Mouse (Mus musculus): ENCODE results near the gene Olfr725.

The Olfr725 gene

GRCm38 (mm10) chr14:50040275-50040674 lies at the start of gene Olfr725:
Gene Olfr725 (minus strand): TSS chr14:50040375.
- Histone ChIP-seq H3K4me1 (replicated peaks; ENCODE audit: low read depth, low read length) (no peaks in the 10 kb centered on the region), H3K4me3 (replicated peaks; ENCODE audit: low read length) (no peak within 1 kb of the TSS), H3K9me3 (ENCODE audit: low read length) (peaks cover 13% of the 10 kb centered on the region; the same call in 1 of the 2 replicates), H3K27me3 (ENCODE audit: insufficient read depth, low read length) (no peaks in the 10 kb centered on the region), H3K36me3 (ENCODE audit: insufficient read depth, low read length) (no peaks in the 10 kb centered on the region)
- TF ChIP-seq CTCF (conservative IDR thresholded peaks at IDR 0.05; ENCODE audit: low read length) = no peak

- no peaks in the 10 kb centered on the region for H3K4me1 ChIP-seq (replicated peaks; ENCODE audit: low read depth, low read length)
- peak overlapping the region; percentile 82 for H3K4me3 ChIP-seq (replicated peaks; ENCODE audit: low read length)
- no peaks in the 10 kb centered on the region for H3K27me3 ChIP-seq (ENCODE audit: insufficient read depth, low read length)
- TF ChIP-seq CTCF (conservative IDR thresholded peaks at IDR 0.05; ENCODE audit: low read length) (no peak), POU5F1 (IDR thresholded peaks at IDR 0.05; ENCODE audit: borderline replicate concordance, low read length) (no peak), NANOG (IDR thresholded peaks at IDR 0.05; ENCODE audit: borderline replicate concordance, low read length) (no peak)
- H3K36me3 ChIP-seq (ENCODE audit: insufficient read depth, low read length) = no peaks in the 10 kb centered on the region
- H3K9me3 ChIP-seq (ENCODE audit: low read length) = peaks cover 5% of the 10 kb centered on the region; the same call in 1 of the 2 replicates
Measured at GRCm38 (mm10) chr14:50062733-50063104, 22.5 kb upstream of the Olfr725 start.

- no peaks in the 10 kb centered on the region for H3K36me3 ChIP-seq (ENCODE audit: insufficient read depth, low read length)
- H3K9me3 ChIP-seq (ENCODE audit: low read length) = peaks cover 5% of the 10 kb centered on the region; the same call in 1 of the 2 replicates
- H3K27me3 ChIP-seq (ENCODE audit: insufficient read depth, low read length) = no peaks in the 10 kb centered on the region
- peak; percentile 18; the same call in 1 of the 2 replicates for TF ChIP-seq CTCF (conservative IDR thresholded peaks at IDR 0.05; ENCODE audit: low read length)
- no peak for TF ChIP-seq POU5F1 (IDR thresholded peaks at IDR 0.05; ENCODE audit: borderline replicate concordance, low read length)
- peak overlapping the region; percentile 82 for H3K4me3 ChIP-seq (replicated peaks; ENCODE audit: low read length)
- H3K4me1 ChIP-seq (replicated peaks; ENCODE audit: low read depth, low read length) = no peaks in the 10 kb centered on the region
Measured at GRCm38 (mm10) chr14:50061955-50062732, 22.0 kb upstream of the Olfr725 start.

GRCm38 (mm10) chr14:50061590-50061954 lies 21.4 kb upstream of the Olfr725 start:
- H3K4me3 ChIP-seq (replicated peaks; ENCODE audit: low read length) = peak overlapping the region; percentile 82
- H3K27me3 ChIP-seq (ENCODE audit: insufficient read depth, low read length) = no peaks in the 10 kb centered on the region
- H3K36me3 ChIP-seq (ENCODE audit: insufficient read depth, low read length) = no peaks in the 10 kb centered on the region
- no peak for TF ChIP-seq CTCF (conservative IDR thresholded peaks at IDR 0.05; ENCODE audit: low read length)
- TF ChIP-seq NANOG (IDR thresholded peaks at IDR 0.05; ENCODE audit: borderline replicate concordance, low read length) = no peak
- TF ChIP-seq POU5F1 (IDR thresholded peaks at IDR 0.05; ENCODE audit: borderline replicate concordance, low read length) = no peak
- H3K4me1 ChIP-seq (replicated peaks; ENCODE audit: low read depth, low read length) = no peaks in the 10 kb centered on the region
- H3K9me3 ChIP-seq (ENCODE audit: low read length) = peaks cover 5% of the 10 kb centered on the region; the same call in 1 of the 2 replicates

GRCm38 (mm10) chr14:50061179-50061578 lies 21.0 kb upstream of the Olfr725 start:
- H3K36me3 ChIP-seq (ENCODE audit: insufficient read depth, low read length) = no peaks in the 10 kb centered on the region
- peak overlapping the region; percentile 82 for H3K4me3 ChIP-seq (replicated peaks; ENCODE audit: low read length)
- TF ChIP-seq POU5F1 (IDR thresholded peaks at IDR 0.05; ENCODE audit: borderline replicate concordance, low read length) (no peak), NANOG (IDR thresholded peaks at IDR 0.05; ENCODE audit: borderline replicate concordance, low read length) (no peak), CTCF (conservative IDR thresholded peaks at IDR 0.05; ENCODE audit: low read length) (no peak)
- H3K4me1 ChIP-seq (replicated peaks; ENCODE audit: low read depth, low read length) = no peaks in the 10 kb centered on the region
- H3K27me3 ChIP-seq (ENCODE audit: insufficient read depth, low read length) = no peaks in the 10 kb centered on the region
- H3K9me3 ChIP-seq (ENCODE audit: low read length) = peaks cover 5% of the 10 kb centered on the region; the same call in 1 of the 2 replicates

- Histone ChIP-seq H3K9me3 (ENCODE audit: low read length) (peaks cover 9% of the 10 kb centered on the region; the same call in 1 of the 2 replicates), H3K4me3 (replicated peaks; ENCODE audit: low read length) (no peak overlapping the region), H3K27me3 (ENCODE audit: insufficient read depth, low read length) (no peaks in the 10 kb centered on the region), H3K4me1 (replicated peaks; ENCODE audit: low read depth, low read length) (no peaks in the 10 kb centered on the region), H3K36me3 (ENCODE audit: insufficient read depth, low read length) (no peaks in the 10 kb centered on the region)
- no peak for TF ChIP-seq POU5F1 (IDR thresholded peaks at IDR 0.05; ENCODE audit: borderline replicate concordance, low read length)
- no peak for TF ChIP-seq NANOG (IDR thresholded peaks at IDR 0.05; ENCODE audit: borderline replicate concordance, low read length)
- TF ChIP-seq CTCF (conservative IDR thresholded peaks at IDR 0.05; ENCODE audit: low read length) = no peak
Measured at GRCm38 (mm10) chr14:50032041-50032440, 8.1 kb downstream of the Olfr725 start.

- no peaks in the 10 kb centered on the region for H3K36me3 ChIP-seq (ENCODE audit: insufficient read depth, low read length)
- H3K4me3 ChIP-seq (replicated peaks; ENCODE audit: low read length) = no peak overlapping the region
- peak; percentile 62 for TF ChIP-seq NANOG (IDR thresholded peaks at IDR 0.05; ENCODE audit: borderline replicate concordance, low read length)
- no peak for TF ChIP-seq CTCF (conservative IDR thresholded peaks at IDR 0.05; ENCODE audit: low read length)
- no peaks in the 10 kb centered on the region for H3K4me1 ChIP-seq (replicated peaks; ENCODE audit: low read depth, low read length)
- H3K27me3 ChIP-seq (ENCODE audit: insufficient read depth, low read length) = no peaks in the 10 kb centered on the region
- H3K9me3 ChIP-seq (ENCODE audit: low read length) = peaks cover 15% of the 10 kb centered on the region; the same call in 1 of the 2 replicates
Measured at GRCm38 (mm10) chr14:50031356-50031755, 8.8 kb downstream of the Olfr725 start.

- Histone ChIP-seq H3K4me3 (replicated peaks; ENCODE audit: low read length) (no peak overlapping the region), H3K36me3 (ENCODE audit: insufficient read depth, low read length) (no peaks in the 10 kb centered on the region), H3K27me3 (ENCODE audit: insufficient read depth, low read length) (no peaks in the 10 kb centered on the region), H3K4me1 (replicated peaks; ENCODE audit: low read depth, low read length) (no peaks in the 10 kb centered on the region), H3K9me3 (ENCODE audit: low read length) (peaks cover 20% of the 10 kb centered on the region)
- no peak for TF ChIP-seq CTCF (conservative IDR thresholded peaks at IDR 0.05; ENCODE audit: low read length)
Measured at GRCm38 (mm10) chr14:50026371-50026770, 13.8 kb downstream of the Olfr725 start.

Measured in E14TG2a.4 (cell line).